Mouse (Mus musculus) heart, embryonic 14.5 days (tissue): ENCODE measurements around the gene Cmtm2b. TPM values are rescaled to one million over a fixed set of nuclear protein-coding genes. Genes with fewer than 3 reads are reported as not detected.
"Not testable (repeated sequence)": the region's sequence is repeated elsewhere in the genome, so short reads cannot be mapped to it uniquely, and the experiment has no call there.

Experiments used
- ATAC-seq: fragments of 200-750 bp; cut with Nextera tagmentation; 2 replicates; pipeline ENCODE4 v1.8.0; 2017; ENCODE audit warnings: low read depth, moderate TSS enrichment; ENCODE audit not compliant: insufficient number of reproducible peaks, insufficient read depth, low FRiP score
- H3K27ac ChIP-seq, 2 experiments: fragments of 200-500 bp in 1 of 2; fragments of 300-500 bp in 1 of 2; sonication (generic) in 1 of 2; replicated peaks in 1 of 2; 2 replicates each; pipeline ENCODE4 v1.5.1; 2012 to 2014; ENCODE audit warnings: low read depth in 2 of 2, low read length in 2 of 2, control low read depth in 1 of 2, mild to moderate bottlenecking in 1 of 2, mixed read lengths in 1 of 2; ENCODE audit not compliant: control insufficient read depth in 1 of 2, insufficient read depth in 1 of 2
- H3K27me3 ChIP-seq: fragments of 300-500 bp; sonication (generic); 2 replicates; pipeline ENCODE4 v1.6.1; 2014; ENCODE audit warnings: mild to moderate bottlenecking, low read length, control low read depth; ENCODE audit not compliant: control insufficient read depth, insufficient read depth
- H3K36me3 ChIP-seq: fragments of 300-500 bp; sonication (generic); 2 replicates; pipeline ENCODE4 v1.6.1; 2014; ENCODE audit warnings: mild to moderate bottlenecking, control low read depth, low read length, mixed read lengths; ENCODE audit not compliant: control insufficient read depth, insufficient read depth
- H3K4me1 ChIP-seq, 2 experiments: fragments of 200-500 bp in 1 of 2; fragments of 300-500 bp in 1 of 2; sonication (generic) in 1 of 2; 2 replicates each; pipeline ENCODE4 v1.6.1; 2012 to 2014; ENCODE audit warnings: low read length in 2 of 2, control low read depth in 1 of 2, mixed read lengths in 1 of 2; ENCODE audit not compliant: control insufficient read depth in 2 of 2, insufficient read depth in 2 of 2
- H3K4me2 ChIP-seq: fragments of 300-500 bp; sonication (generic); 2 replicates; pipeline ENCODE4 v1.6.1; 2014; ENCODE audit warnings: mild to moderate bottlenecking, low read length
- H3K4me3 ChIP-seq, 2 experiments: fragments of 200-500 bp in 1 of 2; fragments of 300-500 bp in 1 of 2; sonication (generic) in 1 of 2; 2 replicates each; pipeline ENCODE4 v1.5.1; 2012 to 2014; ENCODE audit warnings: low read length in 2 of 2, mild to moderate bottlenecking in 2 of 2, control low read depth in 1 of 2, low read depth in 1 of 2, moderate library complexity in 1 of 2; ENCODE audit not compliant: control insufficient read depth in 1 of 2, insufficient read depth in 1 of 2
- H3K9ac ChIP-seq: fragments of 300-500 bp; sonication (generic); 2 replicates; pipeline ENCODE4 v1.6.1; 2014; ENCODE audit warnings: mild to moderate bottlenecking, low read length
- H3K9me3 ChIP-seq: fragments of 300-500 bp; sonication (generic); 2 replicates; pipeline ENCODE4 v1.6.1; 2016; ENCODE audit warnings: low read length, control low read depth; ENCODE audit not compliant: control insufficient read depth
- whole genome bisulfite sequencing: fragments of 180-500 bp; shearing (Covaris S2); extraction: QIAGEN DNeasy Blood & Tissue Kit; methylation state at CpG from one replicate; pipeline ENCODE4 v1.1.7; 2014; 5-methylcytosine and 5-hydroxymethylcytosine counted together
- polyA plus RNA-seq: library from polyadenylated mRNA; unstranded; fragments of >200 nt; fragmentation: Nextera tagmentation; extraction: Ambion mirVana; gene quantifications from 2 replicates; pipeline ENCODE4 v1.2.1, GENCODE M21; 2014

Cmtm2b gene
- polyA plus RNA-seq: not detected in 2 replicates

- H3K4me3 ChIP-seq, H3K9me3 ChIP-seq, H3K4me2 ChIP-seq, H3K9ac ChIP-seq, H3K36me3 ChIP-seq, H3K27me3 ChIP-seq, H3K27ac ChIP-seq, H3K4me1 ChIP-seq, ATAC-seq: not testable (repeated sequence)
- 79% methylated on average over 12 of the region's 12 CpGs for WGBS
Observed at GRCm38 (mm10) chr8:104321930-104322329, at the start of gene Cmtm2b. Gene Cmtm2b, plus strand, starts transcription at chr8:104322230.

GRCm38 (mm10) chr8:104293081-104293480, 28.9 kb upstream of the Cmtm2b start, which contains the start of gene Cmtm2a:
Gene Cmtm2a, minus strand, starts transcription at chr8:104293181.
- H3K4me1 ChIP-seq, H3K9me3 ChIP-seq, H3K27me3 ChIP-seq, H3K4me2 ChIP-seq, H3K4me3 ChIP-seq, H3K36me3 ChIP-seq, ATAC-seq, H3K9ac ChIP-seq, H3K27ac ChIP-seq: not testable (repeated sequence)
- WGBS: 79% methylated on average over 9 of the region's 12 CpGs

GRCm38 (mm10) chr8:104294396-104294795, 27.6 kb upstream of the Cmtm2b start:
- H3K27ac ChIP-seq: no peak overlapping the region
- H3K4me2 ChIP-seq: no peak overlapping the region
- no peak overlapping the region for H3K9ac ChIP-seq
- 85% methylated on average over 1 of the region's 1 CpGs for WGBS
- no peaks in the 10 kb centered on the region for H3K4me1 ChIP-seq
- H3K9me3 ChIP-seq: no peaks in the 10 kb centered on the region
- no peak for ATAC-seq
- H3K36me3 ChIP-seq: no peaks in the 10 kb centered on the region
- no peak overlapping the region for H3K4me3 ChIP-seq
- H3K27me3 ChIP-seq: no peaks in the 10 kb centered on the region

DNA sequence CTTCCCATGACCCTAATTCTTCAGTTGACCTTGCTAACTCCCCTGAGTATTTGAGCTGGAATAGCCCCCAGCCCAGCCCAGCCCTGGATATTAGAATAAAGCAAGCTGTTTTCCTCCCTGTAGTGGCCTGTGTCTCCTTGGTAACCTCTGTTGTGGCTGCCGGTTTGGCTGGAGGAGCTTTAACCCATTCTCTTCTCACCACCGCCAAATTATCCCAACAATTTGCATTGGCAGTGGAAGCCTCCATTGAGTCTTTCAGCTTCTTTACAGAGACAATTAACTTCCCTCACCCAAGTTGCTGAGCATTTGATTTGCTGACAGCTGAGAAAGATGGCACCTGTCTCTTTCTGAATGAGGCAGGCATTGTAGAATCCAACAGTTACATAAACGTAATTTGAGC, 20.5 kb upstream of the Cmtm2b start:
- not testable (repeated sequence) for H3K27me3 ChIP-seq, H3K27ac ChIP-seq, H3K4me1 ChIP-seq, H3K4me2 ChIP-seq, H3K9me3 ChIP-seq, H3K36me3 ChIP-seq, H3K4me3 ChIP-seq, H3K9ac ChIP-seq, ATAC-seq
- WGBS: 21% methylated on average over 3 of the region's 3 CpGs

- H3K36me3 ChIP-seq, H3K9ac ChIP-seq, H3K4me1 ChIP-seq, ATAC-seq, H3K4me2 ChIP-seq, H3K27me3 ChIP-seq, H3K27ac ChIP-seq, H3K4me3 ChIP-seq, H3K9me3 ChIP-seq: not testable (repeated sequence)
- 90% methylated on average over 4 of the region's 4 CpGs for WGBS
Observed at GRCm38 (mm10) chr8:104302536-104302935, 19.5 kb upstream of the Cmtm2b start.

DNA sequence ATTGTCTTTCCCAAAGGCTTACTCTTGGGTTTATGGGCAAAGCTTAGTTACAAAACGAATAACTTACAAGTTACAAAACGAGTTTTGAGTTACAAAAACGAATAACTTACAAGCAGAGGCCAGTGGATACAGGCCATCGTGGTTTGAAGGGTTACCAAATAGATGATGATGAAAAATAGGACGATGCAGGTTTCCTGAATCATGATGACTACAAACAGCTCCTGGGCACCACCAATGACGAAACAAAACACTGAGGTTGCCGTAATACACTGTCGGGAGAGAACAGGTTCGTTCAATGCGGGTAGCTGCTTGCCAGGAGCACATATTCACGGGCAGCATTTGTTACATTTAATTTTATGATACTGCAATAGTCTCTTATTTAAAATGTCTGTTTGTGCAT, 17.1 kb upstream of the Cmtm2b start:
- Histone ChIP-seq H3K27ac (no peak overlapping the region), H3K4me1 (peaks cover 0 to 2% of the 10 kb centered on the region in 2 experiments; a peak in 1 of 4 replicates), H3K27me3 (no peaks in the 10 kb centered on the region), H3K4me2 (no peak overlapping the region), H3K9ac (no peak overlapping the region), H3K4me3 (no peak overlapping the region), H3K9me3 (no peaks in the 10 kb centered on the region), H3K36me3 (no peaks in the 10 kb centered on the region)
- no peak for ATAC-seq
- 80% methylated on average over 11 of the region's 11 CpGs for WGBS

- not testable (repeated sequence) for H3K4me1 ChIP-seq, H3K9me3 ChIP-seq, H3K27ac ChIP-seq, H3K4me2 ChIP-seq, H3K9ac ChIP-seq, ATAC-seq, H3K27me3 ChIP-seq, H3K4me3 ChIP-seq, H3K36me3 ChIP-seq
- 49% methylated on average over 6 of the region's 6 CpGs for WGBS
Observed at GRCm38 (mm10) chr8:104308341-104308740, 13.7 kb upstream of the Cmtm2b start.

DNA sequence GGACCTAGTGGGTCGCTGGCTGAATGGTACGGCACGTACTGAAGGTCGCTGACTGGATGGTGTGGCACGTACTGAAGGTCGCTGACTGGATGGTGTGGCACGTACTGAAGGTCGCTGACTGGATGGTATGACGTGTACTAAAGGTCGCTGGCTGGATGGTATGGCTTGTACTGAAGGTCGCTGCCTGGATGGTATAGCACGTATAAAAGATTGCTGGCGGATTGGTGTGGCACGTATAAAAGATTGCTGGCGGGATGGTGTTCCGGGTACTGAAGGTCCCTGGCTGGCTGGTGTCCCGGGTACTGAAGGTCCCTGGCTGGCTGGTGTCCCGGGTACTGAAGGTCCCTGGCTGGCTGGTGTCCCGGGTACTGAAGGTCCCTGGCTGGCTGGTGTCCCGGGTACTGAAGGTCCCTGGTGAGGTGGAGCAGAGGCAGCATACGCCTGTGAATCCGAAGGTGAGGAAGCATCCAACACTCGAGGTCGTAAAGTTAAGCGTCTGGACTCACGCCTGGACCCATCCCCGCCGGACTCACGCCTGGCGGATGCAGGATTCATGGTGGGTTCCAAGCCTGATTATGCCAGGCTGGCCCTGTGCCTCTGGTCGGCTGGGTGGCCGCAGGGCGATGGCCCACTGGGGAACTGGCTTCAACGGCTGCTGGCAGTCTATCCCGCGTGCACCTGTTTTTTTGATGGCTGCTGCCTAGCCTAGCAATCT, 12.4 kb upstream of the Cmtm2b start, which contains the start of the genes Gm45711 and Cmtm1:
Gene Gm45711 (minus strand): TSS at position 641 of the 715 bp plus-strand sequence.
Gene Cmtm1 (minus strand): TSS at position 705 of the 715 bp plus-strand sequence.
- H3K27ac ChIP-seq, H3K4me1 ChIP-seq, H3K4me2 ChIP-seq, H3K9ac ChIP-seq, H3K9me3 ChIP-seq, H3K27me3 ChIP-seq, H3K4me3 ChIP-seq, ATAC-seq, H3K36me3 ChIP-seq: not testable (repeated sequence)
- 83% methylated on average over 34 of the region's 36 CpGs for WGBS
